Mouse (Mus musculus) ES-Bruce4 (cell line): ENCODE results near the gene Mad1l1. TPM values are rescaled to one million over a fixed set of nuclear protein-coding genes. Genes with fewer than 3 reads are reported as not detected.

Experiments used
- H3K27ac ChIP-seq: 2 replicates; pipeline ENCODE4 v1.5.1; 2012; ENCODE audit warnings: low read length, inconsistent platforms; ENCODE audit not compliant: insufficient read depth
- H3K27me3 ChIP-seq: 2 replicates; pipeline ENCODE4 v1.6.1; 2012; ENCODE audit warnings: mild to moderate bottlenecking, low read length, inconsistent platforms; ENCODE audit not compliant: control insufficient read depth, poor library complexity, insufficient read depth, severe bottlenecking
- H3K36me3 ChIP-seq: 2 replicates; pipeline ENCODE4 v1.6.1; 2012; ENCODE audit warnings: inconsistent platforms, mild to moderate bottlenecking, low read length, moderate library complexity; ENCODE audit not compliant: control insufficient read depth, poor library complexity, insufficient read depth, severe bottlenecking
- H3K4me1 ChIP-seq: one replicate; pipeline ENCODE4 v1.8.1; 2011; ENCODE audit warnings: low read length; ENCODE audit not compliant: control insufficient read depth, insufficient read depth
- H3K4me3 ChIP-seq: 2 replicates; pipeline ENCODE4 v1.5.1; 2011; ENCODE audit warnings: low read depth, mild to moderate bottlenecking, low read length
- H3K9ac ChIP-seq: 2 replicates; pipeline ENCODE4 v1.6.1; 2012; ENCODE audit warnings: low read depth, mild to moderate bottlenecking, inconsistent platforms; ENCODE audit not compliant: poor library complexity, severe bottlenecking
- H3K9me3 ChIP-seq: replicated peaks from 2 replicates; pipeline ENCODE4 v1.6.1; 2012; ENCODE audit warnings: mild to moderate bottlenecking, low read length, inconsistent platforms; ENCODE audit not compliant: control insufficient read depth, poor library complexity, insufficient read depth, severe bottlenecking
- CTCF ChIP-seq: IDR thresholded peaks from one replicate; pipeline ENCODE4 v1.8.1; 2011; ENCODE audit warnings: low read depth, low read length
- EP300 ChIP-seq: IDR thresholded peaks from 2 replicates; pipeline ENCODE4 v1.6.1; 2011; ENCODE audit warnings: low read depth, low read length; ENCODE audit not compliant: insufficient read depth
- POLR2A ChIP-seq: IDR thresholded peaks from one replicate; pipeline ENCODE4 v1.8.1; 2011; ENCODE audit warnings: low read length; ENCODE audit not compliant: insufficient read depth
- polyA plus RNA-seq: library from polyadenylated mRNA; stranded (reverse); fragments of >200 nt; gene quantifications from 2 replicates; pipeline ENCODE4 v1.2.4, GENCODE M21; 2011; ENCODE audit warnings: low read depth; ENCODE audit not compliant: missing spikeins, insufficient read depth, insufficient read length

Gene Mad1l1
- polyA plus RNA-seq, 1 experiment: 25.4 TPM

- peaks cover 2% of the 10 kb centered on the region for H3K4me1 ChIP-seq
- H3K36me3 ChIP-seq: no peaks in the 10 kb centered on the region
- H3K9ac ChIP-seq: no peak overlapping the region
- no peaks in the 10 kb centered on the region for H3K27me3 ChIP-seq
- H3K9me3 ChIP-seq: no peaks in the 10 kb centered on the region
- H3K4me3 ChIP-seq: no peak overlapping the region
- no peak overlapping the region for H3K27ac ChIP-seq
- TF ChIP-seq CTCF (no peak), POLR2A (no peak), EP300 (no peak)
Observed at GRCm38 (mm10) chr5:140225881-140226280, 95.5 kb downstream of the Mad1l1 start.

GRCm38 (mm10) chr5:140225103-140225502 is 96.2 kb downstream of the Mad1l1 start:
- peaks cover 2% of the 10 kb centered on the region for H3K4me1 ChIP-seq
- H3K27me3 ChIP-seq: no peaks in the 10 kb centered on the region
- H3K36me3 ChIP-seq: no peaks in the 10 kb centered on the region
- H3K4me3 ChIP-seq: no peak overlapping the region
- H3K27ac ChIP-seq: no peak overlapping the region
- TF ChIP-seq POLR2A (no peak), CTCF (no peak), EP300 (no peak)
- H3K9ac ChIP-seq: no peak overlapping the region
- H3K9me3 ChIP-seq: no peaks in the 10 kb centered on the region

- Histone ChIP-seq H3K36me3 (no peaks in the 10 kb centered on the region), H3K4me1 (peaks cover 6% of the 10 kb centered on the region), H3K4me3 (no peak overlapping the region), H3K27ac (no peak overlapping the region), H3K9ac (no peak overlapping the region), H3K27me3 (no peaks in the 10 kb centered on the region), H3K9me3 (no peaks in the 10 kb centered on the region)
- TF ChIP-seq CTCF (no peak), EP300 (no peak), POLR2A (no peak)
Observed at GRCm38 (mm10) chr5:140223070-140224053, 98.0 kb downstream of the Mad1l1 start.

GRCm38 (mm10) chr5:140221016-140221650 is 100.2 kb downstream of the Mad1l1 start:
- TF ChIP-seq POLR2A (no peak), EP300 (no peak), CTCF (no peak)
- Histone ChIP-seq H3K27ac (no peak overlapping the region), H3K27me3 (no peaks in the 10 kb centered on the region), H3K4me1 (peaks cover 12% of the 10 kb centered on the region), H3K9me3 (no peaks in the 10 kb centered on the region), H3K9ac (no peak overlapping the region), H3K4me3 (no peak overlapping the region), H3K36me3 (no peaks in the 10 kb centered on the region)

GRCm38 (mm10) chr5:140219252-140219651 is 102.1 kb downstream of the Mad1l1 start:
- no peaks in the 10 kb centered on the region for H3K36me3 ChIP-seq
- H3K4me1 ChIP-seq: peaks cover 9% of the 10 kb centered on the region
- H3K27ac ChIP-seq: no peak overlapping the region
- TF ChIP-seq CTCF (no peak), EP300 (no peak)
- no peaks in the 10 kb centered on the region for H3K27me3 ChIP-seq
- H3K4me3 ChIP-seq: no peak overlapping the region
- no peaks in the 10 kb centered on the region for H3K9me3 ChIP-seq
- H3K9ac ChIP-seq: no peak overlapping the region

GRCm38 (mm10) chr5:140217900-140218299 is 103.5 kb downstream of the Mad1l1 start:
- Histone ChIP-seq H3K9me3 (no peaks in the 10 kb centered on the region), H3K27me3 (no peaks in the 10 kb centered on the region), H3K9ac (no peak overlapping the region), H3K4me3 (no peak overlapping the region), H3K27ac (no peak overlapping the region), H3K4me1 (peaks cover 9% of the 10 kb centered on the region), H3K36me3 (no peaks in the 10 kb centered on the region)
- TF ChIP-seq EP300 (peak; percentile 88), POLR2A (no peak)
